Mouse (Mus musculus) right cerebral cortex, postnatal 10 days (tissue): ENCODE measurements around the gene Tsga10ip.
A peak's percentile ranks its signal among the peaks of the same experiment; 100 is the strongest.
"Not testable (repeated sequence)": the region's sequence is repeated elsewhere in the genome, so short reads cannot be mapped to it uniquely, and the experiment has no call there.

ENCODE experiments used
- DNase-seq, 2 experiments: peaks; one replicate each; pipeline ENCODE4 v3.0.0; 2021; ENCODE audit warnings: low spot score in 2 of 2

Gene Tsga10ip

GRCm38 (mm10) chr19:5390416-5390815 lies 11.9 kb downstream of the Tsga10ip start:
- DNase-seq: no peak

DNA sequence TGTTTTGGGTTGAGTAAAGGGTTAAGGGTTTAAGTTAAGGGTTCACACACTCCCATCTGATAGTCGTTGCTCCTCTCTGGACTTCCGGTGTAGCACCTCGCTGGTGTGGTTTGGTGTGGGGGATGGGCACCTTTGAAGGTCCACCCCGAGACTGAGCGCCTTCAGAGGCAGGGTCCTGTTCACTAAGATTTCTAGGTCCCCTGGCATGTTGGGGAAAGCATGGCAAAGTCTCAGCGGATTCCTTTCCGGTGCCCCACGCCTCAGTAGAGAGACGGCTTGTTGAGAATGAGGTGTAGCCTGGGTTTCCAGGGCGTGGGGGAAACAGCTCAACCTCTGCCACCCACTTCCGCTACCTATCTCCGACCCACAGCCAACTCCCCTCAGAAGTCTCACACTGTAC lies 12.7 kb downstream of the Tsga10ip start:
- DNase-seq: no peak

DNA sequence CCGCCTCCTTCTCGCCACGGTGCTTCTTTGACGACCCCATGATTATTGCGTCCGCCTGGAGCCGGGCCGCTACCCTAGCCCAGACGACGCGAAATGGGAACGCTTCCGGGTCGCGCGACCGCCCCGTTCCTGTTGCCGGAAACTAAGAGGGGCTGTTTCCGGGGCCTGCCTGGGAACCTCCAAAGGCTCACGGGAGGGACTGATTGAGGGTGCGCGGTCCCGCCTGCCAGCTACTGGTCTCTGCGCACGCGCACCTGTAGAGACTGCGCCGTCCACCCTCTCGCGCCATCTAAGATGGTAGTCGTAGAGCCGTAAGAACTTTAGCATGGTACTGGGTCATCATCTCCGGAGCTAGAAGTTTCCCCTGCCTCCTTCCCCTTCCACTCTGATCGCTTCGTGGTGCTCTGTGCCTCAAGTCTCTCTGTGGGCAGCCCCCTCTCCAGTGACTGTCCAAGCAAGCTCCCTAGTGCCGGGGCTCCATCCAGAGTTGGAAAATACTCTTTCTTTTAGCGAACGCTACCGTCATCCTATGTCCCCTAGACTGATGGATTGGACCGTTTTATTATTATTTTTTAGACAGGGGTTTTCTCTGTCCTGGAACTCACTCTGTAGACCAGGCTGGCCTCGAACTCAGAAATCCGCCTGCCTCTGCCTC lies 13.6 kb downstream of the Tsga10ip start, which contains the start of gene Sart1:
Sart1 (minus strand) TSS at position 116 of the 655 bp plus-strand sequence.
- DNase-seq: peak; percentile 97 to 98

GRCm38 (mm10) chr19:5388011-5388441 lies 14.3 kb downstream of the Tsga10ip start:
- peak in 1 of 2 experiments; percentile 64 for DNase-seq

- no peak for DNase-seq
Measured at GRCm38 (mm10) chr19:5384715-5385114, 17.6 kb downstream of the Tsga10ip start.

DNA sequence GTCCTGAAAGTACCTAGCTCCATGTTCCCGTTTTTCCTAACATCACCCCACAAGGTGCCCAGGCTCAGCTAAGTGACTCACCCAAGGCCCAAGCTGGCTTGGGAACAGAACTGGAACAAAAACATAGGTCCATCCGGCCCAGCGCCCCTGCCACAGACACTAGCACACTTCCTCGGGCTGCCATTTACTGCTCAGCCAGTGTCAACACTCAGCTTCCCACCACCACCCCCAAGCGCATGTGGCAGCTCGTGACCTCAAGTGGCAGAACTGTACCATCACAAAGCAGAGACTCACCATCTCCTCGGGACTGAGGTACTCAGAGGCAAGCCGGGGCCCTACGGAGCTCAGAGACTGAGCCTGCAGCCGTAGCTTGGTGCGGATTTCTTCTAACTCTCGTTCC lies 19.0 kb downstream of the Tsga10ip start:
- no peak for DNase-seq

DNA sequence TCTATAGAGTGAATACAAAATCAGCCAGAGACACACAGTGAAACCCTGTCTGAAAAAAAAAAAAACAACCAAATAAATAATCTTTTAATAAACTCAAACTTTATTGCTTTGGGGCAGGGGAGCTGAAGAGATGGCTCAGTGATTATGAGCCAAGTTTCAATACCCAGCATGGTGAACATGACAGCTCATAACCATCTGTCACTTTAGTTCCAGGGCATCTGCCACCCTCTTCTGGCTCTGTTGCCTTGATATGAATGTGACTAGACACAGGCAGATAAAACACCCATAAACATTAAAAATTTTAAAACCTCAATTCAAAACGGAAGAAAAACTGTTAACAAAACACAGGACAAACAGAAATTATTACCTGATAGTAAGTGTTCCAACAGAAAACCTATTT lies 24.9 kb downstream of the Tsga10ip start:
- DNase-seq: no peak

DNA sequence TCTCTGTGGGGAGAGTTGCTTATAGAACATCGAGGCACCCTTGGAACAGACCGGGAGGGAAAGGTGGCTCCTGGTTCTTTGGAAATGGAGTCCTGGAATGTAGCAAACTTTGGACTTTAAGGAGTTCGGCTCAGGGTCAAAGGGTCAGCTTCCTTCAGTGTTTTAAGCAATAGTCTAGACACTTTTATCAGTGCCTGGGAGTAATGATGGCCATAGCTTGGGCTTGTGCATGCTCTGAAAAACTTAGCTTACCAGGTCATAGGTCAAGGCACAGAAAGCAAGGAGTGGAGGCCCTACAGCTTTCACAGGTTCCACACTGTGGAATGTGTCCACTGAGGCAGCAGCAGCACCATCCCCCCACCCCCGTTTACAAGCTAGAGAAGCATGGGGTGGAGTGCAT lies 27.6 kb downstream of the Tsga10ip start:
- DNase-seq: no peak

- DNase-seq: no peak
Measured at GRCm38 (mm10) chr19:5374177-5374576, 28.1 kb downstream of the Tsga10ip start.

DNA sequence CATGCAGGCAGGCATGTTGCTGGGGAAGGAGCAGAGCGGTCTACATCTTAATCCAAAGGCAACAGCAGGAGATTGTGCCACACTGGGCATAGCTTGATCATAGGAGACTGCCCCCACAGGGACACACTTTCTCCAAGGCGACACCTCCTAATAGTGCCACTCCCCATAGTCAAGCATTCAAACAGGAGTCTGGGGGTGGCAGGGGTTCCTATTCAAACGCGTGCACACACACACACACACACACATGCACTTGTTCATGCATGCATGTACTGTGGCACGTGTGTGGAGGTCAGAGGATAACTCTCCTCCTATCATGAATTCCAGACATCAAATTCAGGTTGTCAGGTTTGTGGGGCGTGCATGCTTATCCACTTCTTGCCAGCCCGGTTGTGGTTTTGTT lies 29.6 kb downstream of the Tsga10ip start:
- DNase-seq: no peak

DNA sequence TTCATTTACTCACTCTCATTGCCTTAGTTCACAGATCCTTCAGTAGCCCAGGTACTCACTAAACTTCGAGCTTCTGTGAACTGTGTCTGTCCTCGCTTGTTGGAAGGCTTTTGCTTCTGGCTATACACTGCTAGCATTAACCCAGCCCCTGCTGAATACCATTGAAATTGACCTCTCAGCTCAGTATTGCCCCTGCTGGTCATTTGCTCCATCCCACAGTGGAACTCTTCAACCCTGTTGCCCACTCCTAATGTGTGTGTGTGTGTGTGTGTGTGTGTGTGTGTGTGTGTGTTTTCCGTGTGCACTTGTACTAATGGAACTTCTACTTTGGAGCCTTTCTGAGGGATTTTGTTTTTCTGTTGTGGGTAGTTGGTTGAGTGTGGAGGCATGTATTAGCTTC lies 31.4 kb downstream of the Tsga10ip start:
- DNase-seq: no peak

GRCm38 (mm10) chr19:5367455-5367854 lies 34.9 kb downstream of the Tsga10ip start:
- DNase-seq: no peak

- DNase-seq: no peak
Measured at GRCm38 (mm10) chr19:5367053-5367359, 35.3 kb downstream of the Tsga10ip start, which contains the start of gene Banf1. Gene Banf1, minus strand, starts transcription at chr19:5367168.

GRCm38 (mm10) chr19:5366175-5367052 lies 35.9 kb downstream of the Tsga10ip start, which contains the start of gene Eif1ad:
Gene Eif1ad, plus strand, starts transcription at chr19:5366741.
- peak; percentile 97 for DNase-seq

DNA sequence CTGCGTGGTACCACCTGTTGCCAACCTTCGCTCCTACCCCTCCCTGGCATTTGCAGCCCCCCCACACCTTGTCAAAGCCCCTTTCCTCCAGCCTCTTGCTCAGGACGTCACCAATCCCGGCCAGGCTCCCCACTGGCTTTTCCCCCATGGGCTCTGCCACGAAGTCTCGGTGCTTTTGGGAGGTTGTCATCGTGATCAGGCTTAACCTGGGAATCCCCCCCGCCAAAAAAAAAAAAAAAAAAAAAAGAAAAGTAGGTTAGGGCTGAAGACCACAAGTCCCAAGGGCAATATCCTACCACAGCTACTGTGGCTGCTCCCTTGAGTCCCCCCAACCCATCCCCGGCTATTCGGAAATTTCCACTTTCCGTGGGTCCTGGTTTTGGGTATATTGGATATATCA lies 36.6 kb downstream of the Tsga10ip start:
- no peak for DNase-seq

GRCm38 (mm10) chr19:5364124-5364523 lies 38.2 kb downstream of the Tsga10ip start:
- no peak for DNase-seq

DNA sequence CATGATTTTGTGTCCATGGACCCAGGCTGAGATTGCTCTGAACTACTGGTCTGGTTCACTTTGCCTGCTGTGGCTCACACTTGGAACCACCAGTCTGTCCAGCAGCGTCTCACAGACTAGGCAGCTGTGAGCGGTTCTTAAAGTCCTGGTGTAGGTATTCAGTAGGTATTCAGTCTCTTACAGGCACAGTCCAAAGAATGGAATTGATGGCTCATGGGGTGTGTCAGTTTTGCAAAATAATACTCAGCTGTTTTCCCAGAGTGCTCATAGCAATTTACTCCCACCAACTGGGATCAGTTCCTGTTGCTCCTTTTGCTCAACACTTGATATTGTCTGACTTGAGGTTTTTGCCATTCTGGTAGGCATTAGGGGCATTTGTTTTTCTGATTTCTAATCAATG lies 40.1 kb downstream of the Tsga10ip start:
- DNase-seq: no peak

GRCm38 (mm10) chr19:5356080-5356479 lies 46.2 kb downstream of the Tsga10ip start:
- no peak for DNase-seq

- DNase-seq: no peak
Measured at GRCm38 (mm10) chr19:5353609-5354008, 48.7 kb downstream of the Tsga10ip start.

- DNase-seq: not testable (repeated sequence)
Measured at GRCm38 (mm10) chr19:5349502-5349873, 52.8 kb downstream of the Tsga10ip start, which contains the start of gene Cst6. Gene Cst6, minus strand, starts transcription at chr19:5349574.

DNA sequence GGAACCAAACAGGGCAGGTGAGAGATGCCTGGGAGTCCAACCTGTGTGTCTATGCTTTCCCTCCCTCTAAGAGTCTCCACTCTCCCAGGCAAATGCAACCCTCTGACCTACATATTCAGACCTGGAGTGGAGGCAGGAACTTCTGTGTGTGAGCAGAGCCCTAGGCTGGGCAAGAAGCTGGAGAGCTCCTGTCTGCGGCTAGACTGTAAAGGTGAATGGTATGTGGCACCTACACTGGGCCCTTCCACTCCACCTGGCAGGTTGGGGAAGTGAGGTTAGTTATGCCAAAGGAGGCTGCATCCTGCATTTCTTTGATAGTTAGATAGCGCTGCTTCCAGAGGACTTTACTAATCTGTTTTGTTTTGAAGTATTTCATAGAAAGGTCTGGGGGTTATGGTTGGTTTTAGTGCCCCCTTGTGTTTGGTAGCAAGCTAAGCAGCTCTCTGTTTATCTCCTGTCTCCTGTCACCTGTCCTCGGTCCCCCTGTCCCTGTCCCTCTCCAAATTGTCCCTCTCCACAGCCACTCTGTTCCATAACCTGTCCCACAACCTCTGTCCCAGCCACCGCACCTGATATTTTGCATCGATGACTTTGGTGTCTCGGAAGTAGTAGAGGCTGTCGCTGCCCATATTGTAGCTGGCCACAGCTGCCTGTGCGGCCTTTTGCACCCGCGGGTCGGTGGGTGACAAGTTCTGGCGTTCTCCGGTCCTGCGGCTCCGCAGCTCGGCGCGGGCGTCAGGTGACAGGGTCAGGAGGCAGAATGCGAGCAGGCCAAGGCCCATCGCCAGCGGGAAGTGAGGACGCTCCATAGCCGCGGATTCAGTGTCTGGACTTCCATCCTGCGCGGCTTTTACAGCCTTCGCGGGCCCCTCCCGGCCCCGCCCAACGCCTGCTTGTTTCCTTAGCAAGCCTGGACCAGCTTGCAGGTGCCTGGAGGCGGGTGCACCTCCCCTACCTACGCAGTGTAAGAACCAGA lies 53.5 kb downstream of the Tsga10ip start:
- peak in 1 of 2 experiments; percentile 31 for DNase-seq

DNA sequence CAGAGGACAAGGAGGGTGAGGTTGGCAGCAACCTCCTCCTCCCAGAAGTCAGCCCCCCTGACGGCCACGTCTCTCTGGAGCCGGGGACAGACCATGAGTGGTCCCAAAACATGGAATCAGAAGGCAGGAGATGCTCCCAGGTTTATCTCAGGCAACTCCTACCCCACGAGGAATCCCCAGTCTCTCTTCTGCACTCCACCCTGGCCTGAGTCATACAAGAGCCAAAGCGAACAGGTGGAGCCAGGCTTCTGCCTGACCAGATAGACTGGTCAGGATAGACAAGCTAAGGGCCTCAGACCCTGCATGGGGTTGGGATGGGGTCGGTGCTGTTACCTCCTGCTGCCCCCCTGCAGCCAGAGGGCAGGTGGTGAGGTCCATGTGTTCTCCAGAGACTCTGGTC lies 54.3 kb downstream of the Tsga10ip start:
- DNase-seq: no peak
